Mouse (Mus musculus) layer of hippocampus, postnatal 10 days (tissue): ENCODE results near the gene Timm8a2. TPM values are rescaled to one million over a fixed set of nuclear protein-coding genes. Genes with fewer than 3 reads are reported as not detected.

Experiments
- DNase-seq, 2 experiments: peaks; one replicate each; pipeline ENCODE4 v3.0.0; 2021; ENCODE audit warnings: low spot score in 2 of 2
- long read RNA-seq: library from polyadenylated mRNA; stranded (forward); transcript quantifications from one replicate; pipeline ENCODE4 v2.0.0, GENCODE M21; 2023
- total RNA-seq, 2 experiments: library from RNA; stranded (reverse); gene quantifications; 2 replicates each; pipeline ENCODE4 v1.2.3; 2021

The Timm8a2 gene
- not detected for total RNA-seq
- long read RNA-seq: 0 reads

- DNase-seq: no peak
Observed at GRCm38 (mm10) chr14:122034451-122034850, at the start of gene Timm8a2. TSS of gene Timm8a2 (plus strand) at chr14:122034674.

DNA sequence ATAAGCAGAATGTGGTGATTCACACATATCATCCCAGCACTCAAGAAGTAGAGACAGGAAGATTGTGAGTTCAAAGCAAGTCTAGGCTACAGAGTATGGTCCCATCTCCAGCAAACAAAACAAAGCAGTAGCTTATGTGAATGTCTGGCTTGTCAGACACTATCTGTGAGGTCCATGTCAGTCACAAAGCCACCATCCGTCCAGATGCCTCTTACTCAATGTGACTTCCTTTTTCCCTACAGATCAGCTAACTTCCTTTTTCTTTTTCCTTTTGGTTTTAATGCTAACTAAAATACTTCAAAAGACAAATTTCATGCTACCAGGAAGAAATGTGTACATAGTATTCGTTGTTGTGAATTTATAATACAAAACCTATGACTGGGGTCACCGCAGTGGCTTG is 49.0 kb upstream of the Timm8a2 start:
- no peak for DNase-seq

- no peak for DNase-seq
Observed at GRCm38 (mm10) chr14:121986028-121986427, 48.4 kb upstream of the Timm8a2 start.

- DNase-seq: no peak
Observed at GRCm38 (mm10) chr14:121987287-121987686, 47.2 kb upstream of the Timm8a2 start.

- DNase-seq: no peak
Observed at GRCm38 (mm10) chr14:121987691-121988090, 46.8 kb upstream of the Timm8a2 start.

DNA sequence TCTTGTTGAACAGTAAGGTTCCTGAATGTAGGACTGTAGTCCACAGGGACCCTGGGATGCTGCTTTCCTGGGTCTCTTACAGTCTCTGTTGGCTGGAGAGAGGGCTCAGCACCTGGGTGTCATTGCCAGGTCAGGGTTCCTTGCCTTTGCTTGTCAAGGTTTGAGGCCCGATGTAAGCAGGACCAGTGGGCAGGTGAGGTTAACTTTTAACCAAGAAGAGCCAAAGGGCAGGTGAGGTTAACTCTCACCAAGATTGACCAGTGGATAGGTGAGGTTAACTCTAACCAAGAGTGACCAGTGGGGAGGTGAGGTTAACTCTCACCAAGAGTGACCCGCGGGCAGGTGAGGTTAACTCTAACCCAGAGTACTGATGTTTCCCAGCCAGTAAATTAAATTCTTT is 45.1 kb upstream of the Timm8a2 start:
- no peak for DNase-seq

DNA sequence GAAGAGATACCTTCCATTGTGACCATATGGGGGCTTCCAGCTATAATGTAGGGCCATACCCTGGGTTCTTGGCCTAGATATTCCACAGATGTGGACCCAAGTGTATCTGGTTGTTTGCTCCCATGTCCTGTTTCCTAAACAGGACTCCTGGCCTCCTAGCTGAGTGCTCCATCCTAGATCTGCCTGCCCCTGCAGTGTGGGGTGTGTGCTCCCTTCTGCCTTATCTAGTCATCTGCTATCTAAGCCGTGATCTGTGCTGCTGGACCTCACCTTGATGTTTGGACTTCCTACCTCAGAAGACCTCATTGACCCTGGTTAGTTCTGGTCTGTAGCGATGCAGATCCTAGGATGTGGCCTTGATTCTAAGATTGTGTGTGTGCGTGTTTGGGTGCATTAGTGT is 44.6 kb upstream of the Timm8a2 start:
- no peak for DNase-seq

DNA sequence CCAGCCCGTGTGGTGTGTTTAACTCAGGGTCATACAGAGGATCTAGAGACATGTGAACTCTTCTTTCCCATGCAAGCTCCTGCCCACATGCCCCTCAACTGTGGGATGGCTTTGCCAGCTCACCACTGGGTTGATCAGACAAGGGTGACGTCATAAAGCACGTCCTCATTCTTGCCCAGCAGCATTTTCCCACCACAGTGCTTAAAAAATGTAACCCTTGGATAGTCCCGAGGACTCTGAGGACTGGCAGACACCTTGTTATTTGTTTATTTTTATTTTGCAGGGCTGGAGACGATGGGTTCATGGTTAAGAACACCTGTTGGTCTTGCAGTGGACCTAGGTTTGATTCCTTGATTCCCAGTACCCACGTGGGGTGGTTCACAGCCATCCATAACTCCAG is 43.6 kb upstream of the Timm8a2 start:
- DNase-seq: no peak

GRCm38 (mm10) chr14:121991921-121992320 is 42.6 kb upstream of the Timm8a2 start:
- no peak for DNase-seq

DNA sequence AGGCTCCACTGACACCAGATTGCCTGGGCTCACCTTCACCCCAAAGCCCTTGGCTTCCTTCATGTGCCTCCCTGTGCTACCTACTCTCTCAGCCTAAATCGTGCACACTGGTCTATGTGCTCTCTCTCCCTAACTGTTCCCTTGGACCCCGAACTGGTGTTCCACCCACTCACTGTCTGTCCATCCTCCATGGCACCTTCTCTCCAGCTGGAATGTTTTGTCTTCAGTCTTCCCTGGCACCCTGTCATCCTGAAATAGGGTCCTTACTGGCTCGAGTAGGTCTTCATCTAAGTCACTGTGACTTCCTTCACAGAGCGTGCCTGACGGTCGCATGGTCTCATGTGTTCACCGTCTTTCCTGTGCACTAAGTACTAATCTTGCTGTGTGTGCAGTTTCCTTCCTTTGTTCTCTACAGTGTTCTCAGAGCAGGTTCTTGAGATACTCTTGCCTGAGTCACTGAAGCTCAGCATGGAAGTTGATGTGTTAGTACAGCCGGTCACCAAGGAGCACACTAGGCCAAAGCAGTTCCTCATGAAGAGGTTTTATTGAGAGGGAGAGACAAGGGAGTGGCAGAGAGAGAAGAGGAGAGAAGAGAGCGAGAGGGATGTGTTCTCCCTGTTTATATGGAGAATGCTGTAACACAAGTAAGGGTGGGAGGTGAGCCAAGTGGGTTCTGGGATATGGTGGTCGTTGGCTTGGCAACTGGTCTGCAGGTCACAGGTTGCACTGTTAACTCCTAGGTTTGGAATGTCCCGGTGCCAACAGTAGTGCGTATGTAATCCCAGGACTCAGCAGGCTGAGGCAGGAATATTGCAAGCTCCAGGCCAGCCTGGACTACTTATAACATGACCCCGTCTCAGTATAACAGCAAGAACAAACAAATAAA is 41.8 kb upstream of the Timm8a2 start:
- DNase-seq: no peak

- DNase-seq: no peak
Observed at GRCm38 (mm10) chr14:121993616-121994015, 40.9 kb upstream of the Timm8a2 start.

DNA sequence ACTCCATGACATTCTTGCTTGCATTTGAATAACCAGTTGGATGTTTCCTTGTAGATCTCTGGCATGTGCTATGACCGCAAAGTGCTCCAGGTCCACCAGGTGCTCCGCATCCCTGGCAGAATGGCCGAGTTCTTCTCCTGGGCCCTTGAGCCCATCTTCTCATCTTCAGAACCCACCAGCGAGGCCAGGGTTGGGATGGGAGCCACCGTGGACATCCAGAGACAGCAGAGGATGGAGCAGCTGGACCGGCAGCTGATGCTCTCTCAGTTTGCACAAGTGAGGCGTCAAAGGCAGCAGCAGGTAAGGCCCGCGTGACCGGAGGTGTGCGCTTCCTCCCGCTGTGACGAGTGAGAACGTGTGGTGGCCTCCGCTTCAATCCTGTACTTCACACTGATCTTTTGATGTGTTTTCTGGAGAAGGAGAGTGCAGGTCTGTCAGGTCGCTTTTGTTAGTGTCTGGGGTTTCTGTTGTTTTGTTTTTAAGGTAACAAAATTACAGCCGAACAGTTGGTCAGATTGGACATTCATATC is 40.2 kb upstream of the Timm8a2 start:
- no peak for DNase-seq

DNA sequence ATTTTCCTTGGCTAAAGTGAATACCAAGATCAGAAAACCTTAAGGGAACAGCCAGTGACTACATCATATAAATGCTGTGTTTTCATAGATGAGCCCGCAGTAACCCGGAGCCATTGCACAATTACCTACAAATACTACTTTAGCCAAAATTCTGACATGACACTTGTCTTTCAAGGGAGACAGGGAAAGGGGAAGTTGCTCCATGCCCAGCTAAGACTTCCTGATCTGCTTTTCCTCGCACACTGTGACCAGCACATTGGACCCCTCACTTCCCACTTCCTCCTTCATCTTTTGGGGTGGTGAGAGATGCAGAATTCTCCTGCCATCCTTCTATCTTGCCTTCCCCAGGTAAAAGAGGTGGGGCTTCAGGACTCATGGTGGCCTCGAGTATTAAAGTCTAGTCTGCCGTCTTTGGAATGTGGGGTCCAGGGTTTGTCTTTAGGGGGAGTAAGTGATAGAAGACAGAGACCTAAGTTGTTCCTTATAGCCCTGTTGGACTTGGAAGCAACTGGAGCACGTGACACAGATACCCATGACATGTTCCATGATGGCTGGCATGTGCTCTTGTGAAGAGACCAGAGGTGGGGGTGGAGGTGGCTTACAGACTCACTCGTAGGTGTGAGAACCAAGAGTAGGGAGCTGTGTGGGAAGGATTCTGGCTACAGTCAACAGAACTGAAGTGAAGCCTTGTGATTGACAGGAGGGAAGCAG is 39.5 kb upstream of the Timm8a2 start:
- DNase-seq: no peak

GRCm38 (mm10) chr14:121995557-121995870 is 39.0 kb upstream of the Timm8a2 start:
- no peak for DNase-seq

DNA sequence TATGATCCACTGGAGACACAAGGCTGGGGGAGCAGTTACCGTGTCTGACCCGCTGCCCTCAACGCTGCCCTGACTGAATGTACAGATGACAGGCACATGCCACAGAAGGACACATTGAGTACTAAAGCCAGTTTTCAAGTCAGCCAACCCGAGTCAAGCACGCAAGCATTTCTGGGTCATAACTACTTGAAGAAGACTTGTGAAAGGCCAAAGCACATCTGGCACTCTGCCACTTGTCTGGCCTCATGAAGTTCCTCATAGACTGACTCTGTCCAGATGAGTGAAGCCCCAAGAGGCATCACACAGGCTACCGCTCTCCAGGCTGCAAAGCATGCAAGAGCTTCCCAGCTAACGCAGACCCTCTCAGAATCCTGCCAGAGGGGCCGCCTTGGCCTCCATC is 37.7 kb upstream of the Timm8a2 start:
- DNase-seq: peak; percentile 22 to 32

GRCm38 (mm10) chr14:121999455-121999854 is 35.0 kb upstream of the Timm8a2 start:
- DNase-seq: no peak

GRCm38 (mm10) chr14:122000346-122001105 is 33.9 kb upstream of the Timm8a2 start:
- no peak for DNase-seq

- DNase-seq: no peak
Observed at GRCm38 (mm10) chr14:122002224-122002623, 32.2 kb upstream of the Timm8a2 start.

DNA sequence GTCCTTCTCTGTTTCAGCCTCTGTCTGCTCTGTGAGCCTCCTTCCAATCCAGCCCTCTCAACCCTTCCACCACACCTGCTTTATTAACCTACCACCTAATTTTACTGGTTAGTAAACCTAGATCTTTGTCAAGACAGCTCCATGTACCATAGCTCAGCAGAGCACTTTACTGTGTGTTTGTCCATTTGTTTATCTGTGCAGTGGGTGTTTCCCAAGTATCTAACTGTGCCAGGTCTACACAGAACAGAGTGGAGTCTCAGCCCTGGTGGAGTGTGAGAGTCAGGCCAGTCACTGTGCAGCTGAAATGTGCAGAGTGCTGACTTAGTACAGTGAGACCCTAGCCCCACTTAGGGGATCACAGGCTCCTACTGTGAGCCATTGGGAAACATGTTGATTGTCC is 30.7 kb upstream of the Timm8a2 start:
- no peak for DNase-seq

DNA sequence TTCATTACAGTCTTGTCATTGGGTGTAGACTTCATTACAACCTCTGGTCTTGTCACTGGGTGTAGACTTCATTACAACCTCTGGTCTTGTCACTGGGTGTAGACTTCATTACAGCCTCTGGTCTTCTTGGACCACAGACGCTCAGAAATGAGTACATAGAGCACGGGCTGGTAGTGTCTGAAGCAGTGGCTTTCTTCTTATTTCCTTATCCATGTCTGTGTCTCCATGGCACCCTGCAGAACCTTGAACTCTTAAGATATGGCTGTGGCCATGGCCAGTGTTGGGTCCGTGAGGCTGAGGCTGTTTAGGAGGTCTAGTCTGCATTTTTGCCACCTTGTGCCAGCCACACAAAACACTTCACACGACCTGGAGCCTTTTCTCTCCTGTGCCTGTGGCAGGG is 26.2 kb upstream of the Timm8a2 start:
- DNase-seq: no peak

- DNase-seq: no peak
Observed at GRCm38 (mm10) chr14:122009502-122009901, 25.0 kb upstream of the Timm8a2 start.

GRCm38 (mm10) chr14:122010301-122010700 is 24.2 kb upstream of the Timm8a2 start:
- DNase-seq: no peak
